Mouse (Mus musculus) c-Kit-negative CD71-positive TER-119-positive erythroid progenitor cells, embryonic 14.5 days (primary cell): ENCODE measurements around the gene Myo15b.
A peak's percentile ranks its signal among the peaks of the same experiment; 100 is the strongest.

Source experiments
- DNase-seq: peaks from one replicate; pipeline ENCODE4 v3.0.0-alpha.2; 2013; ENCODE audit warnings: low read depth, low spot score

Myo15b gene

GRCm38 (mm10) chr11:115869393-115869792 lies 11.2 kb downstream of the Myo15b start:
- peak; percentile 51 for DNase-seq

- no peak for DNase-seq
Observed at GRCm38 (mm10) chr11:115872437-115872836, 14.2 kb downstream of the Myo15b start.

- no peak for DNase-seq
Observed at GRCm38 (mm10) chr11:115875935-115876334, 17.7 kb downstream of the Myo15b start.

GRCm38 (mm10) chr11:115876438-115876837 lies 18.2 kb downstream of the Myo15b start:
- no peak for DNase-seq

- no peak for DNase-seq
Observed at GRCm38 (mm10) chr11:115877174-115877755, 19.1 kb downstream of the Myo15b start.

GRCm38 (mm10) chr11:115878071-115878470 lies 19.9 kb downstream of the Myo15b start:
- DNase-seq = no peak

GRCm38 (mm10) chr11:115881002-115881401 lies 22.8 kb downstream of the Myo15b start:
- DNase-seq = no peak

- DNase-seq = no peak
Observed at GRCm38 (mm10) chr11:115883251-115883650, 25.0 kb downstream of the Myo15b start.

GRCm38 (mm10) chr11:115884361-115884760 lies 26.2 kb downstream of the Myo15b start:
- DNase-seq = no peak

- DNase-seq = no peak
Observed at GRCm38 (mm10) chr11:115885281-115885680, 27.1 kb downstream of the Myo15b start.

GRCm38 (mm10) chr11:115886446-115886845 lies 28.2 kb downstream of the Myo15b start:
- no peak for DNase-seq

- no peak for DNase-seq
Observed at GRCm38 (mm10) chr11:115888020-115888419, 29.8 kb downstream of the Myo15b start.

GRCm38 (mm10) chr11:115889159-115889558 lies 31.0 kb downstream of the Myo15b start:
- no peak for DNase-seq

- DNase-seq = no peak
Observed at GRCm38 (mm10) chr11:115892213-115892612, 34.0 kb downstream of the Myo15b start.

GRCm38 (mm10) chr11:115893071-115893470 lies 34.9 kb downstream of the Myo15b start:
- DNase-seq = no peak

GRCm38 (mm10) chr11:115894755-115895520 lies 36.7 kb downstream of the Myo15b start:
- no peak for DNase-seq

- DNase-seq = no peak
Observed at GRCm38 (mm10) chr11:115898446-115898845, 40.2 kb downstream of the Myo15b start.

GRCm38 (mm10) chr11:115898886-115899285 lies 40.7 kb downstream of the Myo15b start:
- DNase-seq = peak; percentile 70

GRCm38 (mm10) chr11:115899486-115900266 lies 41.5 kb downstream of the Myo15b start, which contains the start of gene Smim5:
Gene Smim5 (plus strand): TSS chr11:115899966.
- DNase-seq = peak; percentile 48

- DNase-seq = no peak
Observed at GRCm38 (mm10) chr11:115900561-115901337, 42.5 kb downstream of the Myo15b start.

- peak; percentile 58 for DNase-seq
Observed at GRCm38 (mm10) chr11:115901338-115902161, 43.3 kb downstream of the Myo15b start.
